Mouse (Mus musculus): Measurements from ENCODE around the gene Mmp1b. TPM values are rescaled to one million over a fixed set of nuclear protein-coding genes. Genes with fewer than 3 reads are reported as not detected.
"Not testable (repeated sequence)": the region's sequence is repeated elsewhere in the genome, so short reads cannot be mapped to it uniquely, and the experiment has no call there.

Mmp1b gene
- total RNA-seq (2015; ENCODE audit: low replicate concordance) (not detected in 2 replicates), total RNA-seq (2017; ENCODE audit: low replicate concordance) (not detected in 2 replicates)

DNA sequence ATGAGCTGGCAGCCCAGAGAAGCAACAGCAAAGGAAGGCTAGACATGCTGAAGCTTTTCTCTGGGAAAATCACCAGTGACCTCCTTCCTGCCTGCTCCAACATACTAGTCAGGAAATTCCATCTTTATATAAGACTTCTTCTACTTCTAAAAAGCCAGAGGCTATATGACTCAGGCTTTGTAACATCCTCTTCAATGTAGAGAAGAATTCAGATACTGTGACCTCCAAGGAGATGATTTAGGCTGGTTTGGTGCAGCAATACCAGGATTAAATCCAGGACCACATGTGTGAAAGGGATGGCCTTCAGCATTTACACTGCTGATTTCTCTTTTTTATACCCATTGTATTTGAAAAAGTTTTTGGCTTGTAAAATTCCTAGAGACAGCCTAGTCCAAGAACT, at the start of gene Mmp1b:
TSS of gene Mmp1b (minus strand) at position 101 of the 400 bp plus-strand sequence.
- no peak for ATAC-seq (replicated peaks; ENCODE audit: low FRiP score, poor library complexity, severe bottlenecking)

DNA sequence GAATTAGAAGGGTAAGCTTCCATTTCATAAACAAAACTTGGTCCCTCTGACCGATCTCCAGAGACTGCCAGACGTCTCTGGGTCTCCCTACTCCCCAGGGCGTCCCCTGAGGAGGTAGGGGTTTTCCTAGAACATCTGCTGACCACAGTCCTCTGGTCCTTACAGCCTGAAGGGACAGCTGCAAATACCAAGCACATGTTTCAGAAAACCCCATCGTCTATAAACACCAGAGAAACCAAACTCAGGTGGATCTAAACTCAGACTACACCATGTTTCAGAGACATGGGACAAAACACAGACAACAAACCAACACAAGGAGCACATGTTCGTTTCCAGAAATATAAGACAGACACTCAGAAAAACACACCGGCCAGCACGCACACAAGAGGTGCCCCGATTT, 8.7 kb upstream of the Mmp1b start:
- ATAC-seq (replicated peaks; ENCODE audit: low FRiP score, poor library complexity, severe bottlenecking): not testable (repeated sequence)

DNA sequence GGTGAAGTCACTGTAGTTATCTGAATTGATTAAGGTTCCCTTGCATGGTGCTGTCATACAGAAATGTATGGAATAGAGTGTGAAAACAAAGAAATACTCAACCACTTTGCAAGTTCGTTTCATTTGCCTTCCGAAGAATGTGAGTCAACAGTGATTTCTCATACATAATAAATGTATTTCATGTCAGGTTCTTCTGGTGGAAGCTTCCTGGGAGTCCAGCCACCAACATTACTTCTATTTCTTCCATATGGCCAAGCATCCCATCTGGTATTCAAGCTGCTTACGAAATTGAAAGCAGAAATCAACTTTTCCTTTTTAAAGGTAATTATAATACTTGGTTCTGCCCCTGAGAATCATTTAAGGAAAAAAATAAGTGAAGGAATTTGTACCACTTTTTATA, 33.3 kb downstream of the Mmp1b start:
- ATAC-seq (replicated peaks; ENCODE audit: low FRiP score, poor library complexity, severe bottlenecking): no peak

DNA sequence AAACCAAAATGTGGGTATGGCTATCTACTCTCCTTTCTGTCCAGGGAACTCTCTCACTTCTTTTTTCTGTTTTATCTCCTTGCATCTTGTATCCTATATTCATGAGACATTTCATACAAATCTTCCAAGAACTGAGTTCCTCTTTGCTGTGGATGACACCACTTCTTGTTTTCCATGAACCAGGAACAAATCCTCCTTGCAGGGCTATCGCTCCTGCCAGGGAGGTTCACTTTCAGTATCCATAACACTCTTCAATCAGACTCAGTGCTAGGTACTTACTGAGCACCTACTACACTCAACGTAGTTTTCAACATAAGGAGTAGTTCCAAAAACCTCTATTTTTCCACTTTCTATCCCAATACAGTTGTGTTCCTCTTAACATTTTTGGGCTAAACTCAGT, 42.3 kb downstream of the Mmp1b start:
- ATAC-seq (replicated peaks; ENCODE audit: low FRiP score, poor library complexity, severe bottlenecking): no peak

DNA sequence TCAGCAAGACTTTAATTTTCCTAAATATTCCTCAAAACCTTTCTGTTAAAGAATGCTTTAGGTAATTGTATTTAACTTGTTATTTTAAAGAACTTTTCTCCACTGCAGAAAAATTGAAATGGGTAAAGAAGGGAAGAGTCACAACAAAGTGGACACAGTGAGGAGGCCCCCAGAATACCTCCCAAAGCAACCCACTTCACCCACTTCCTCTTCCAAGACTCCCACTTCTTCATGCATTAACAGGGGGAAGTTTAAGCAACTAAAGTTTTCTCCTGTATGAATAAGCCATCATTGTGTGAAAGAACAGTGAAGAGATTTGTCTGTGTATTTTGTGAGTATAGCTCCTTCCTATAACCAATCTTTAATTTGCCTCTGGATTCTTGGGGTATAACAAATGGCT, 43.7 kb downstream of the Mmp1b start, which contains the start of gene Mmp12:
TSS of gene Mmp12 (plus strand) at position 275 of the 400 bp plus-strand sequence.
- ATAC-seq (replicated peaks; ENCODE audit: low FRiP score, poor library complexity, severe bottlenecking): no peak

DNA sequence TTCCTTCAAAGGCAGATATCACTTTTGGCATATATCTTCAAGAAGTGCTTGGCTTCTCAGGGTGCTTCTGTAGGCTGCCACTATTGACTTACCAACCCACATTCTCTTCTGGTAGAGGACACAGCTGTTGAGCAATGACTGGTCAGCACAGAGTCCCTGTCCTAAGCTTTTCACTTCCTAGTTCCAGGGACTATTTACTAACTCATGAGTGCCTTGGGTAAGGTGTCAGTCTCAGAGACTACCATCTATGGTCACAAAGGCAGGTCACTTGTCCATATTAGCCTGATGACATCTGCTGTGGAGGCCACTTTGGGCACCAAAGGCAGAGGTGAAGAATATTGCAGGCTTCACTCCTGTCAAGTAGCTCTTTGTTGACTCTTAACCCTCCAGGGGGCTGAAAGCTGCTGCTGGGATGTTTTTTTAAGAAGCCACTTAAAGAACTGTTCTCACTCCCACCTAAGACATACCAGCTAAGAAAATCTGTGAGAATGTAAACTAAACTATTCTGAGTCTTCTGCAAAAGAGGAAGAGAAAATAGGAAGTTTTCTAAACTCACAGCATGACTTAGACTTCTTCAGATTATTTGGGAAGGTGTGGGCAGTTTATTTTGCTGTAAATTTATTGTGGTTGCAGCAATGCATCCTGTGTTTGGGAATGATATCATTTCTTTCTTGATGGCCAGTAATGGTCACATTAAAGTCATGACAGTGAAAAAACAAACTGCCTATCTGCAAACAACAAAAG, 50.9 kb downstream of the Mmp1b start:
- ATAC-seq (replicated peaks; ENCODE audit: low FRiP score, poor library complexity, severe bottlenecking): no peak

DNA sequence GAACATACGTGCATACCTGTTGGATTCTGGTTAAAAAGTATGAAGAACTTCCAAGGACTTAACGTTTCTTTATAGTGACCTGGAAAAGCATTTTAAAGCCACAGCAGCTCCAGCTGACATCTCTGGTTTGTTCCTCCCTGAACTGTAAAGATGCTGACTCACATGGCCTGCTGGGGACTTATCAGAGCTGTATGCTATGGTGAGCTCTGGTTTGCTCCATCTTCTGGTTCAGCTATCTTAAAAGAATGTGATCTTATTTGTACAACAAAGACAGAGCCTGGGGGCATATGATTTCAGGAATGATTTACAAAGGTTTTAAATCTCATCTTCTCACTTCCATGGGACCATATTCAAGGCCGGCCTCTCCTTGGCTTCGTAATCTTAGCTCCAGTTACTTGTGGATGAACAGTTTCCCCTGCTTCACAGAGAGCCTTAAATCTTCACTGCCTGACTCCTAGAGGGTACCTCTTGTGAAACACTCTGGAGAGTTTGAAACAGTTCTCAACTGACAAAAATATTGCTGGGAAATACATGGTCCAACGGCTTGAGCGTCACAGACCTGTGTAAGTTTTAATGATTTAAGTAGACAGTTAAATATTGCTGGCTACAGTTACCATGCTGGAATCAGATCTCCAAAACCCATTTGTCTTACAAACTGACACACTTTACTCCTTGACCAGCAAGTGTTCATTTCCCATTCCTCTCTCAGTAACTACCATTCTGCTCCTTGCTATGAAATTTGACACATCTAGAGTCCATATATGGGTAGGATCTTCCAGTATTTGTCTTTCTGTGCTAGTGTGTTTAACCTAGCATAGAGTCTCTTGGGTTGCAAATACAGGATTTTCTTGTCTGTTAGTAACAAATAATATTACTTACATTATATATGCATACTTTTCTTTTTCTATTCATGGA, 51.8 kb downstream of the Mmp1b start:
- ATAC-seq (replicated peaks; ENCODE audit: low FRiP score, poor library complexity, severe bottlenecking): no peak

DNA sequence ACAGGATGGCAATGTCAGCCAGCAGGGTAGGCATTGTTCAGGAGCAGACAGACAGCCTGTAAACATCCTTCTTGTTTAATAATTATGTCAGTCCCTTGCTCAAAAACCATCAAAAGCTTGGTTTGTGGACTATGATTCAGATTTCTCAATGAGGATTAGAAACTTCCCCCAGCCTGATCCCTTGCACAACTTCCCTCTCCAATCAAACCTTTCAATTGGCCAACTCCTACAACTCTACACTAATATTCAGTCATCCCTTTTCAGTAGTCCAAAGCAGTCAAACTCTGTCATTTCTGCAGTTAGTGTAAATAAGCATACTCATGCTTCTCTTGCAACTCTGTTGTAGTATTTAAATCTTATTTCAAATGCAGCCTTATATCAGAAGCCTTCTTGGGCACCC, 56.0 kb downstream of the Mmp1b start:
- ATAC-seq (replicated peaks; ENCODE audit: low FRiP score, poor library complexity, severe bottlenecking): no peak

Other genes starting within 250 kb of the Mmp1b start
- gene Dync2h1, start 203.6 kb downstream of the Mmp1b start, total RNA-seq (2015; ENCODE audit: low replicate concordance): 2.2 and 2.5 TPM in 2 replicates
- gene Dync2h1, start 203.6 kb downstream of the Mmp1b start, total RNA-seq (2017; ENCODE audit: low replicate concordance): 4.1 and 5.1 TPM in 2 replicates
- 21.8 and 26.7 TPM in 2 replicates for gene Dcun1d5, start 203.5 kb downstream of the Mmp1b start, total RNA-seq (2015; ENCODE audit: low replicate concordance)
- gene Dcun1d5, start 203.5 kb downstream of the Mmp1b start, total RNA-seq (2017; ENCODE audit: low replicate concordance): 19.6 and 27.0 TPM in 2 replicates
- gene Mmp13, start 115.5 kb downstream of the Mmp1b start, total RNA-seq (2015; ENCODE audit: low replicate concordance): 0.72 and 1.7 TPM in 2 replicates
- 1.5 TPM in 1 of 2 replicates, not detected in the other for gene Mmp13, start 115.5 kb downstream of the Mmp1b start, total RNA-seq (2017; ENCODE audit: low replicate concordance)
- gene Mmp12, start 43.7 kb downstream of the Mmp1b start, total RNA-seq (2015; ENCODE audit: low replicate concordance): not detected in 2 replicates
- gene Mmp12, start 43.7 kb downstream of the Mmp1b start, total RNA-seq (2017; ENCODE audit: low replicate concordance): not detected in 2 replicates
- gene Mmp3, start 57.8 kb upstream of the Mmp1b start, total RNA-seq (2015; ENCODE audit: low replicate concordance): not detected in 2 replicates
- gene Mmp3, start 57.8 kb upstream of the Mmp1b start, total RNA-seq (2017; ENCODE audit: low replicate concordance): not detected in 2 replicates
- gene Mmp10, start 114.3 kb upstream of the Mmp1b start, total RNA-seq (2015; ENCODE audit: low replicate concordance): not detected in 2 replicates
- not detected in 2 replicates for gene Mmp10, start 114.3 kb upstream of the Mmp1b start, total RNA-seq (2017; ENCODE audit: low replicate concordance)
- gene Mmp8, start 170.4 kb upstream of the Mmp1b start, total RNA-seq (2015; ENCODE audit: low replicate concordance): 25.6 and 53.0 TPM in 2 replicates
- 34.0 and 41.5 TPM in 2 replicates for gene Mmp8, start 170.4 kb upstream of the Mmp1b start, total RNA-seq (2017; ENCODE audit: low replicate concordance)
- not detected in 2 replicates for gene Mmp27, start 183.3 kb upstream of the Mmp1b start, total RNA-seq (2015; ENCODE audit: low replicate concordance)
- not detected in 2 replicates for gene Mmp27, start 183.3 kb upstream of the Mmp1b start, total RNA-seq (2017; ENCODE audit: low replicate concordance)
- not detected in 2 replicates for gene Mmp20, start 240.2 kb upstream of the Mmp1b start, total RNA-seq (2015; ENCODE audit: low replicate concordance)
- not detected in 2 replicates for gene Mmp20, start 240.2 kb upstream of the Mmp1b start, total RNA-seq (2017; ENCODE audit: low replicate concordance)